Mouse (Mus musculus) lung, adult 2 months (tissue): ENCODE measurements around the gene Gnpda2. TPM values are rescaled to one million over a fixed set of nuclear protein-coding genes. Genes with fewer than 3 reads are reported as not detected.

Experiments used
- DNase-seq: peaks from one replicate; pipeline ENCODE4 v3.0.0; 2022
- H3K4me1 ChIP-seq: fragments of 200-500 bp; 2 replicates; pipeline ENCODE4 v1.6.1; 2011; ENCODE audit warnings: low read length; ENCODE audit not compliant: control insufficient read depth, insufficient read depth
- H3K4me3 ChIP-seq: fragments of 200-500 bp; replicated peaks from 2 replicates; pipeline ENCODE3; 2011; ENCODE audit warnings: low read depth, mild to moderate bottlenecking, control low read depth, low read length; ENCODE audit errors: extremely low read depth
- CTCF ChIP-seq: fragments of 200-500 bp; IDR thresholded peaks from 2 replicates; pipeline ENCODE4 v1.5.1; 2011; ENCODE audit warnings: mild to moderate bottlenecking, low read length, control low read depth; ENCODE audit not compliant: insufficient read depth
- POLR2A ChIP-seq: fragments of 200-500 bp; IDR thresholded peaks from 2 replicates; pipeline ENCODE4 v1.6.1; 2011; ENCODE audit warnings: low read depth, mild to moderate bottlenecking, control low read depth, low read length, borderline replicate concordance; ENCODE audit errors: extremely low read depth
- polyA plus RNA-seq: library from polyadenylated mRNA; depleted of rRNA; stranded (reverse); fragments of >200 nt; gene quantifications from 2 replicates; pipeline ENCODE4 v1.2.3, GENCODE M21; 2012; rRNA removed

The Gnpda2 gene
- polyA plus RNA-seq, 1 experiment: 16.0 TPM

DNA sequence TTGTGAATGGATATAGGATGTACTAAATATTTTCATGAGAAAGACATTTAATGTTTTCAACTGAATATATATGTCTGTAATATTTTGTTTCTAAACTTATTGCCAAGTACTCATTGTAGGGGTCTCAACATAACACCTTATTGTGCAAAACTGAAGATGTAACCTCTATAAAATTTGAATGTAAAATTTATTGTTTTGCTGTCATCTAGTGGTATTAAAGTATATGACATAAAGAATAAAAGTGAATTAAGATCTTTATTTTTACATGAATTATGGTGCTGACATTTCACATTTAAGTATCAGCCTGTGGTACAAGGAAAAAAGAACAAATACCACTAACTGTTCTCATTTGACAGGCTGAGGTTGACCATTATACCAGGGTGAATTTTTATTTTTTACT lies 68.2 kb downstream of the Gnpda2 start:
- H3K4me3 ChIP-seq: no peak overlapping the region
- TF ChIP-seq POLR2A (no peak), CTCF (no peak)
- no peaks in the 10 kb centered on the region for H3K4me1 ChIP-seq
- DNase-seq: no peak

Other genes starting within 250 kb of the Gnpda2 start
- 1.1 and 4.3 TPM in 2 replicates for gene Yipf7, start 49.7 kb downstream of the Gnpda2 start, polyA plus RNA-seq
- gene Guf1, start 35.4 kb downstream of the Gnpda2 start, polyA plus RNA-seq: 4.8 and 5.4 TPM in 2 replicates